Comparison of ENCODE assay signal across 29 mouse cellular contexts in the genomic region with DNA sequence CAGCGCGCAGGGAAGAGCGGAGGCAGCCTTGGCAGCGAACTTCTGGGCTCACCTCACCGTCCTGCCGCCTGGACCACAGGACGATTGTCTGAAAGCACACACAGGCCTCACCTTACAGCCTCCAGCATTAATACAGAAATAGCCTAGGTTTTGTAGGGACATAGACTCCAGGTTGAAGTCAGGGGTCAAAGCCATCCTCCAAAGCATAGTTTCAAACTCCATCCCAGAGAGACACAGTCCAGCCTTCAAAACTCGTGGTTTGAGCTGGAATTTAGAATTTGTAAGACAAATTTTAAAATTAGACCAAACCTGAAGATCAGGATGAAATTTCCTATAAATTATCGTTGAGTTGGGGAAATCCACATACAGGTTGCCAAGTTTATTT. TPM values are rescaled to one million over a fixed set of nuclear protein-coding genes. Genes with fewer than 3 reads are reported as not detected.
"Had no signal": no experiment of that assay in that cellular context is flagged by ENCODE, and none has a peak within 500 bp of the region (broad histone marks: within the 10 kb centered on the region; RNA-seq: fewer than 3 reads in every experiment).

No protein-coding gene starts in this region.

- ATAC-seq: intestine, postnatal 0 days had no signal

- H3K4me2 ChIP-seq: limb, embryonic 13.5 days; liver, embryonic 13.5 days had no signal

- H3K4me3 ChIP-seq: layer of hippocampus, adult 2 months; limb, embryonic 10.5 days; limb, embryonic 13.5 days; liver, embryonic 13.5 days; myocyte had no signal

- H3K9me3 ChIP-seq: limb, embryonic 10.5 days; limb, embryonic 13.5 days; liver, embryonic 13.5 days had no signal

- H3K27ac ChIP-seq: kidney, postnatal 0 days; layer of hippocampus, adult 2 months; limb, embryonic 10.5 days; limb, embryonic 13.5 days; liver, embryonic 13.5 days; stomach, postnatal 0 days had no signal

- H3K36me3 ChIP-seq: limb, embryonic 10.5 days; limb, embryonic 13.5 days; liver, embryonic 13.5 days had no signal

- DNase-seq: kidney, adult 2 months; kidney, postnatal 25 days; layer of hippocampus, adult 9-11 months; liver; liver, embryonic 13.5 days; lung, adult 2 months; lung, postnatal 14 days; lung, postnatal 4 days; right cerebral cortex, adult 18-20 months; right cerebral cortex, postnatal 14 days; right cerebral cortex, postnatal 4 days; thymus, adult 2 months; thymus, postnatal 25 days had no signal

- H3K9ac ChIP-seq: limb, embryonic 13.5 days; liver, embryonic 13.5 days had no signal

RNA-seq across cellular contexts. Expression of gene Gsx1, which starts 4.1 kb away (rescaled TPM):
- total RNA-seq: megakaryocyte progenitor cell, adult 5-6 weeks; megakaryocyte-erythroid progenitor cell, adult 5-6 weeks; monocyte, adult 5-6 weeks had no signal
- polyA plus RNA-seq: intestine, embryonic 14.5 days; intestine, postnatal 0 days; kidney, adult 2 months; kidney, embryonic 14.5 days; kidney, postnatal 0 days; large intestine, adult 2 months; limb, embryonic 10.5 days; limb, embryonic 13.5 days; liver, embryonic 13.5 days; liver, embryonic 16.5 days; lung, adult 2 months; lung, embryonic 16.5 days; myocyte; stomach, embryonic 14.5 days; stomach, postnatal 0 days; thymus, adult 2 months had no signal
